Mouse (Mus musculus) liver, postnatal 0 days (tissue): Measurements from ENCODE around the gene C6.

Experiments used
- CTCF ChIP-seq: sonication (generic); IDR thresholded peaks from 2 replicates; pipeline ENCODE4 v1.5.1; 2016; ENCODE audit warnings: antibody characterized with exemption, low read depth
- EP300 ChIP-seq: IDR thresholded peaks from 2 replicates; pipeline ENCODE4 v1.6.1; 2016; ENCODE audit warnings: antibody characterized with exemption, low read depth, mild to moderate bottlenecking

GRCm38 (mm10) chr15:4697604-4698003 is 29.4 kb upstream of the C6 start:
- TF ChIP-seq CTCF (no peak), EP300 (no peak)
